Mouse (Mus musculus): Measurements from ENCODE around the gene Fbxl16. TPM values are rescaled to one million over a fixed set of nuclear protein-coding genes. Genes with fewer than 3 reads are reported as not detected.
"Not testable (repeated sequence)": the region's sequence is repeated elsewhere in the genome, so short reads cannot be mapped to it uniquely, and the experiment has no call there.

Fbxl16 gene
- polyA plus RNA-seq, 1 experiment from 2014 or later = 0.33 TPM

DNA sequence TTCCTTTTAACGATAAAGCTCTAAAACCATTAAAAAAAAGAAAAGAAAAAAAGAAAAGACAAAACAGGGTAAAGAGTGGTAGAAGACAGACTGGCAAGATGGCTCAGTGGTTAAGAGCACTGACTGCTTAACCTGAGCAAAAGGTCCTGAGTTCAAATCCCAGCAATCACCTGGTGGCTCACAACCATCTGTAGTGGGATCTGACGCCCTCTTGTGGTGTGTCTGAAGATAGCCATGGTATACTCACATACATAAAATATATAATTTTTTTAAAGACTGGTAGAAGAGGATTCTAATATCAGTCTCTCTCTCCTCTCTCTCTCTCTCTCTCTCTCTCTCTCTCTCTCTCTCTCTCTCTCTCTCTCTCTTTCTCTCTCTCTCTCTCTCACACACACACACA is 1.4 kb upstream of the Fbxl16 start:
- H3K27ac ChIP-seq; H3K4me3 ChIP-seq (ENCODE audit: inconsistent target); H3K36me3 ChIP-seq (ENCODE audit: inconsistent target); H3K79me2 ChIP-seq (ENCODE audit: inconsistent target): not testable (repeated sequence)
- WGBS (ENCODE audit: missing documents) = 42% methylated on average over 2 of the region's 2 CpGs

DNA sequence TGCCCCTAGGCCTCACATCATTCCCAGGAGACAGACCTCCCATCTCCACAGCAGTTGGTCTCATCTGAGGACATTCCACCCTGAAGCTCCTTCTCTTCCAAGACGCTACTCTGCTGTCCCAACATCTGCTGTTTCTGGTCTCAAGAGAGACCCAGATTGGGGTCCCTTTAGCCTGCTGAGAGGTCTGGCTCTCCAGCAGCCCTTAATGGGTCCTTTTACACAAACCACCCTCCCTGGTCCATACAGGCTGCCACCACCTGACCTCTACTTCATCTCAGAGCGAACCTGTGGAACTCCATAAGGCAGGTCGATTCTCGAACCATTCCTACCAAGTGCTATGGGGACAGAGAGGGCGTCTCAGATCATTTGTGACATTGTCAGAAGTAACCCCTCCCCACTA is 857 bp upstream of the Fbxl16 start:
- Histone ChIP-seq H3K27ac (no peak overlapping the region), H3K36me3 (ENCODE audit: inconsistent target) (no peaks in the 10 kb centered on the region), H3K79me2 (ENCODE audit: inconsistent target) (no peaks in the 10 kb centered on the region), H3K4me3 (ENCODE audit: inconsistent target) (no peak overlapping the region)
- WGBS (ENCODE audit: missing documents) = 59% methylated on average over 5 of the region's 5 CpGs

DNA sequence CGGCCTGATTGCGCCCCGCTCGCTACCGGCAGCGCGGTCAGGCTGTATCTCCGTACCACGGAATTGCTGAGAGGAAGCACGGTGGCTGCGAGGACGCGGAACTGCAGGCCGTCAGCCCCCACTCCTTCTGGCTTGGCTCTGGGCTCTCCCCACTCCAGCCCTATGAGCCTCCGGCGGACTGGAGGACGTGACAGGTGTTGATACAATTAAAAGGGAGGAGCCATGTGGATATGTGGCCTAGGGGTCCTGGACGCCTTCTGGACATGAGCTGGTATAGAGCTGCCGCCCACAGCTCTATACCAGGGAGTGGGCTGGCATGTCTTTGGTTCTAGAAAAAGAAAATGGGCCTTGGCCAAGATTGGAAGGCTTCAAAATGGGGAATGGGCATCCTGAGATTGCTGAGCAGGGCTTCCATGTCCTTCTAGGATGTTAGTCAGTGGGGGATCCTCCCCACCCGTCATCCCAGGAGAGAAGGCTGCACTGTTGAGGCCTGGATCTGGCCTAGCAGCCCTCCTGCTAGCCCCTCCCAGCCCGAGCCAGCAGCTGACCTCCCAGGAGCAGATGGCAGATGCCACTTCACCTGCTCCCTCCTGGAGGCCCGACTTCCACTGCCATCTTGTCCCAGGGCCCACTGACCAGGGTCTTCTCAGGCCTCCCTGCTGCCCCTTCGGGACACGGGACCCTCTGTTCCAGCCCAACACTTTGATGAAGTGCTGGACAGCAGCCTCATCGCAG is 888 bp downstream of the Fbxl16 start:
- no peak overlapping the region for H3K4me3 ChIP-seq (ENCODE audit: inconsistent target)
- WGBS (ENCODE audit: missing documents) = 16% methylated on average over 25 of the region's 25 CpGs
- H3K79me2 ChIP-seq (ENCODE audit: inconsistent target) = no peaks in the 10 kb centered on the region

DNA sequence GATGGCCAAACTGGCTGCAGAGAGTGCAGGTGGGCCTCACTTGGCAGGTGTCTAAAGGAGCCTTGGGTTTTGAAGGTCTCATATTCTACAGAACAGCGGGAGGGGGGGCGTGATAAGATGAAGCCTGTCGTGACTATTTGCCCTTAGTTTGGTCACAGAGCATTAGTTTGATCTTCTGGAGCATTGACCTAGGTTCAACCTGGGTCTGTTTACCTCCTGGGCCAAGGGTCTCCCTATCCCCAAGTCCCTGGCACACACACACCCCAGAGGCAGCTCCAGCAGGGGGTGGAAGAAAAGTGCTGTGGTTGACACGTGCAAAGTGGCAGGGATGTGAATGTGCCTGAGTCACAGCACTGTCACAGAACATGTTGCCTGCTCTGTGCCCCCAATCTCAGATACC is 2.0 kb downstream of the Fbxl16 start:
- 66% methylated on average over 4 of the region's 4 CpGs for WGBS (ENCODE audit: missing documents)
- Histone ChIP-seq H3K27ac (no peak overlapping the region), H3K79me2 (ENCODE audit: inconsistent target) (no peaks in the 10 kb centered on the region), H3K36me3 (ENCODE audit: inconsistent target) (no peaks in the 10 kb centered on the region), H3K4me3 (ENCODE audit: inconsistent target) (no peak overlapping the region)

More for the DNA sequence above, 888 bp downstream of the Fbxl16 start:
- no peak overlapping the region for H3K27ac ChIP-seq
- no peaks in the 10 kb centered on the region for H3K36me3 ChIP-seq (ENCODE audit: inconsistent target)

DNA sequence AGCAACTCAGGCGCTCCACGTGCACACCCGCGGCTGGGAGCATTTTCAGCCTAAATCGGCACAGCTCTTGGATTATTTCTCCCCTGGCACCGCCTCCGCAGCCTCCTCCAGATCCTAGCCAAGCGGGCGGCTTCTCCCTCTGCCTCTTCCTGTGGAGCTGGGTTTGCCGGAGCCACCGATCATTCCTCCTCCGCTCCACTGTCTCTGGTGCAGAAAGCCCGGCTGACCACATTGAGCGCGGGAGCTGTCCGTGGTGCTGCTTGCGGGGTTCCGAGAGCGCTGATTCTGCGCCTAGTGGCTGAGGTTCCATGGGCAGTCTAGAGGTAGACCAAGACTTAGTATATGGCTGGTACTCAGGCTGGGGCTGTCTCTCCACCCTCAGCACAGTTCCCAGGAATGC is 4.6 kb downstream of the Fbxl16 start:
- 2% methylated on average over 17 of the region's 20 CpGs for WGBS (ENCODE audit: missing documents)
- Histone ChIP-seq H3K4me3 (ENCODE audit: inconsistent target) (no peak overlapping the region), H3K27ac (no peak overlapping the region)

DNA sequence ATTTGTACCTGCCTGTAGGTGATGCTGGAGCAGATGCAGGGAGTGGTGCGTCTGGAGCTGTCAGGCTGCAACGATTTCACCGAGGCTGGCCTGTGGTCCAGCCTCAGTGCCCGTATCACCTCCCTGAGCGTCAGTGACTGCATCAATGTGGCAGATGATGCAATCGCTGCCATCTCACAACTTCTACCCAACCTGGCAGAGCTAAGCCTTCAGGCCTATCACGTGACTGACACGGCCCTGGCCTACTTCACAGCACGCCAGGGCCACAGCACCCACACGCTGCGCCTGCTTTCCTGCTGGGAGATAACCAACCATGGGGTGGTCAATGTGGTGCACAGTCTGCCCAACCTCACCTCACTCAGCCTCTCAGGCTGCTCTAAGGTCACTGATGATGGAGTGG is 8.8 kb downstream of the Fbxl16 start:
- H3K36me3 ChIP-seq (ENCODE audit: inconsistent target) = no peaks in the 10 kb centered on the region
- H3K27ac ChIP-seq = no peak overlapping the region
- H3K4me3 ChIP-seq (ENCODE audit: inconsistent target) = no peak overlapping the region
- WGBS (ENCODE audit: missing documents) = 72% methylated on average over 11 of the region's 11 CpGs
- no peaks in the 10 kb centered on the region for H3K79me2 ChIP-seq (ENCODE audit: inconsistent target)

More for the DNA sequence above, 4.6 kb downstream of the Fbxl16 start:
- no peaks in the 10 kb centered on the region for H3K36me3 ChIP-seq (ENCODE audit: inconsistent target)
- H3K79me2 ChIP-seq (ENCODE audit: inconsistent target) = no peaks in the 10 kb centered on the region

DNA sequence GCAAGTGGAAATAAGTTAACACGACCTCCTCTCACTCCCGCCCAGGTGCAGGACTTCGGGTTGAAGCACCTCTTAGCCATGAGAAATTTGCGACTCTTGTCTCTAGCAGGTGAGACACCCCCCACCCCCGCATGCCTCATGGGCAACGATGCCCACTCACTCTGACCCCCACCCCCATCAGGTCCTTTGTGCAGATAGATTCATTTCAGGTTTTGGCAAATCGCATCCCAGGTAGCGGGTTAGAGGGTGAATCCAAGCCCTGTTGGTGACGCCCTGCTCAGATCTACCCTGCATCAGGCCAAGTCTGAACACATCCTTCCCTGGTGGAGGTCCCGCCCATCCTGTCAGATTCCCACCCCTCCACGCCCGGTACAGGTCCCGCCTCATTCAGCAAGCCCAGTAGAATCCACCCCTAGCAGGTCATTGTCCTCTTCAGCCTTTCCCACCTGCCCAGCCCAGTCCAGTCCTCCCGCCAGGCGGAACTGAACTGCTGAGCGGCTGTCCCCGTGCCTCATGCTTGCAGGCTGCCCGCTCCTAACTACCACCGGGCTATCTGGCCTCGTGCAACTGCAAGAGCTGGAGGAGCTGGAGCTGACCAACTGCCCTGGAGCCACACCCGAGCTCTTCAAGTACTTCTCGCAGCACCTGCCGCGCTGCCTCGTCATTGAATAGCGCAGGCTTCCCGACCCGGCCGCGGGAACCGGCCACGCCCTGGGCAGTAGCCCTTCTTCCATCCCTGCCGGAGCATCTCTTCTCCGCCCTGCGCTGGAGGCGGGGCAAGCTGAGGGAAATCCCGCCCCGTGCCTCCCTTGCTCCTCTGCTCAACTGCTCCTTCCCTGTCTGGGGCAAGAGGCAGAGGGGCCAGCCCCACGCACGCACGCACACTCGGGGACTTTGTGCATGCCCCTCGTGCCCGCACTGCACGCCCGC is 10.2 kb downstream of the Fbxl16 start:
- H3K36me3 ChIP-seq (ENCODE audit: inconsistent target) = no peaks in the 10 kb centered on the region
- H3K27ac ChIP-seq = no peak overlapping the region
- WGBS (ENCODE audit: missing documents) = 10% methylated on average over 44 of the region's 46 CpGs
- no peak overlapping the region for H3K4me3 ChIP-seq (ENCODE audit: inconsistent target)
- H3K79me2 ChIP-seq (ENCODE audit: inconsistent target) = peaks cover 6% of the 10 kb centered on the region; the same call in 1 of the 2 replicates

DNA sequence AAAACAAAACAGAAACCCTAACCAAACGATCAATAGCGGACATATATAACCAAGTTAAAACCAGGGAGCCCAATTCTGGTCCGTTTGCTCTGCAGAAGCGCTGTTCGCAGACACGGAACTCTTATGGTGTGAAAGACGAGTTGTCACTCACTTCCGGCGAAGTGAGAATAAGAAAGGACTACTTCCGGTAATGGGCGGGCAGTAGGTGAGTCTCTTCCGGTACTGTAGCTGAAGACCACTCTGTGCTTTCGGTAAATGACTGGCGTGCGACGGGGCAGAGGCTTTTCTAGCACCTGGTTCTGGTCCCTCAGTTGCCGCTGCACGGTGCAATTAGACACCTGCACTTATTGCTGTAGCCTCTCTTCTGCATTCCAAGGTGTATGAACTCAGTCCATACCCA is 14.6 kb downstream of the Fbxl16 start, which contains the start of gene Wdr24:
Gene Wdr24 (plus strand): TSS at position 176 of the 400 bp plus-strand sequence.
- Histone ChIP-seq H3K36me3 (ENCODE audit: inconsistent target) (peaks cover 20% of the 10 kb centered on the region; the same call in 1 of the 2 replicates), H3K4me3 (ENCODE audit: inconsistent target) (peak within 1 kb of the TSS; percentile 93), H3K27ac (peak within 1 kb of the TSS; percentile 55), H3K79me2 (ENCODE audit: inconsistent target) (peaks cover 24% of the 10 kb centered on the region; the same call in 1 of the 2 replicates)
- under 1% methylated on average over 18 of the region's 18 CpGs for WGBS (ENCODE audit: missing documents)

DNA sequence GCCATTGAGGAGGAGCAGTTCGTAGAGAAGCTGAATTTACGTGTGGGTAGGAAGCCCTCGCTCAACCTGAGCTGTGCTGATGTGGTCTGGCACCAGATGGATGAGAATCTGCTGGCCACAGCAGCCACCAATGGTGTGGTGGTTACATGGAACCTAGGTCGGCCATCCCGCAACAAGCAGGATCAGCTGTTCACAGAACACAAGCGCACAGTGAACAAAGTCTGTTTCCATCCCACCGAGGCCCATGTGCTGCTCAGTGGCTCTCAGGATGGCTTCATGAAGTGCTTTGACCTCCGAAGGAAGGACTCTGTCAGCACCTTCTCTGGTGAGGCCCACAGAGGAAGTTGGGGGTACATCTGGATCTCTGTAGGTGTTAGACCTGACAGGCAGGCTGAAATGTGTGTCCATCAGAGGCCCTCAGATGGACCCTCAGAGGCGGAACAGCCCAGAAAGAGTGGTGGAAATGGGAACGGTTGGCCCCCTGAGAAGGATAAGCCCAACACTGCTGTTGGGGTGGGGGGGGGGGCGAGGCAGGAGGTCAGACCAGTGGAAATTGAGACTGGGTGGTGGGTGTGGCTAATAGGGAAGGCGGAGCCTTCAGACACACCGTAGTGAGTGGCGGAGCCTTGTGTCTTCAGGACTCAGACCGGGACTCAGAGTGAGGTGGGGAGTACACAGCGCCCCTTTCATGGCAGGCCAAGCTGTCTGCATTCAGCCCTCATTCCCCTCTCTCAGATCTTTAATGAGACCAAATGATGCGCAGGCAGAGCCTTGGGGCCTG is 15.7 kb downstream of the Fbxl16 start:
- 87% methylated on average over 15 of the region's 17 CpGs for WGBS (ENCODE audit: missing documents)
- peaks cover 31% of the 10 kb centered on the region; the same call in 1 of the 2 replicates for H3K79me2 ChIP-seq (ENCODE audit: inconsistent target)
- H3K27ac ChIP-seq = no peak overlapping the region
- H3K36me3 ChIP-seq (ENCODE audit: inconsistent target) = peaks cover 20% of the 10 kb centered on the region; the same call in 1 of the 2 replicates
- peak overlapping the region; percentile 93 for H3K4me3 ChIP-seq (ENCODE audit: inconsistent target)

DNA sequence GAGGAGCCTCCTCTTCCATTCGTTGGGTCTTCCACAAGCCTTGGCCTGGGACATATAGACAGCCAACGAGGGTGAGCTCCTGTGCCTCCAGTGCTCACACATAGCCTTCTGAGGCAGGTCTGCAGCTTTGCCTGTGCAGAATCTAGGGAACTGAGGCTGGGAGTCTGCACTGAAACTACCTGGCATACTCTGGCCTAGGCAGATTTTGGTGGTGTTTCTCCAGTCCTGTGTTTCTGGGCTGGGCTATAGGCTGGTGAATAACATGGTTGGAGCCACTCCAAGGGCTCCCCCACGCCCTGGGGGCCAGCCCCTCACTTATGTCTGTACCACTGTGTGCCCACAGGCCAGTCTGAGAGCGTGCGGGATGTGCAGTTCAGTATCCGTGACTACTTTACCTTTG is 16.4 kb downstream of the Fbxl16 start:
- Histone ChIP-seq H3K27ac (no peak overlapping the region), H3K79me2 (ENCODE audit: inconsistent target) (peaks cover 38% of the 10 kb centered on the region), H3K4me3 (ENCODE audit: inconsistent target) (no peak overlapping the region), H3K36me3 (ENCODE audit: inconsistent target) (peaks cover 20% of the 10 kb centered on the region; the same call in 1 of the 2 replicates)
- WGBS (ENCODE audit: missing documents) = 98% methylated on average over 6 of the region's 6 CpGs

DNA sequence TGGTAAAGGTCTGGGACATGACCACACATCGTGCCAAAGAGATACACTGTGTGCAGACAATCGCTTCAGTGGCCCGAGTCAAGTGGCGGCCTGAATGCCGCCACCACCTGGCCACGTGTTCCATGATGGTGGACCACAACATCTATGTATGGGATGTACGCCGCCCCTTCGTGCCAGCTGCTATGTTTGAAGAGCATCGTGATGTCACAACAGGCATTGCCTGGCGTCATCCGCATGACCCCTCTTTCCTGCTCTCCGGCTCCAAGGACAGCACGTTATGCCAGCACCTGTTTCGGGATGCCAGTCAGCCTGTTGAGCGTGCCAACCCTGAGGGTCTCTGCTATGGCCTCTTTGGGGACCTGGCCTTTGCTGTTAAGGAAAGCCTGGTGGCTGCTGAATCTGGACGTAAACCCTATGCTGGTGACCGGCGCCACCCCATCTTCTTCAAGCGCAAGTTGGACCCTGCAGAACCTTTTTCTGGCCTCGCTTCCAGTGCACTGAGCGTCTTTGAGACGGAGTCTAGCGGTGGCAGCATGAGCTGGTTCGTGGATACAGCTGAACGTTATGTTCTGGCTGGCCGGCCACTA is 17.2 kb downstream of the Fbxl16 start:
- H3K4me3 ChIP-seq (ENCODE audit: inconsistent target) = no peak overlapping the region
- 96% methylated on average over 27 of the region's 27 CpGs for WGBS (ENCODE audit: missing documents)

DNA sequence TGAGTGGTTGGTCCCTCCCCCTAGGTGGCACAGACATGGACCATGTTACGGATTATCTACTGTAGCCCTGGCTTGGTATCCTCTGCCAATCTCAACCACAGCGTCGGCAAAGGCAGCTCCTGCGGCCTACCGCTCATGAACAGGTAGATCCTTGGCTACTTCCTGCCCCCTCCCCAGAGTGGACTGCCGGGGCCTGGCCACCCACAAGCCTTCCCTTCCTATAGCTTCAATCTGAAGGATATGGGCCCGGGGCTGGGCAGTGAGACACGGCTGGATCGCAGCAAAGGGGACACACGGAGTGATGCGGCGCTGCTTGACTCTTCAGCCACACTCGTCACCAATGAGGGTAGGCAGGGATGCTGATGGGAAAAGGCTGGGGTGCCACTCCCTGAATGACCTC is 18.1 kb downstream of the Fbxl16 start:
- Histone ChIP-seq H3K4me3 (ENCODE audit: inconsistent target) (no peak overlapping the region), H3K79me2 (ENCODE audit: inconsistent target) (peaks cover 55% of the 10 kb centered on the region), H3K27ac (no peak overlapping the region), H3K36me3 (ENCODE audit: inconsistent target) (peaks cover 26% of the 10 kb centered on the region; the same call in 1 of the 2 replicates)
- 98% methylated on average over 13 of the region's 13 CpGs for WGBS (ENCODE audit: missing documents)

More for the DNA sequence above, 17.2 kb downstream of the Fbxl16 start:
- peaks cover 46% of the 10 kb centered on the region for H3K79me2 ChIP-seq (ENCODE audit: inconsistent target)
- no peak overlapping the region for H3K27ac ChIP-seq
- H3K36me3 ChIP-seq (ENCODE audit: inconsistent target) = peaks cover 26% of the 10 kb centered on the region; the same call in 1 of the 2 replicates

DNA sequence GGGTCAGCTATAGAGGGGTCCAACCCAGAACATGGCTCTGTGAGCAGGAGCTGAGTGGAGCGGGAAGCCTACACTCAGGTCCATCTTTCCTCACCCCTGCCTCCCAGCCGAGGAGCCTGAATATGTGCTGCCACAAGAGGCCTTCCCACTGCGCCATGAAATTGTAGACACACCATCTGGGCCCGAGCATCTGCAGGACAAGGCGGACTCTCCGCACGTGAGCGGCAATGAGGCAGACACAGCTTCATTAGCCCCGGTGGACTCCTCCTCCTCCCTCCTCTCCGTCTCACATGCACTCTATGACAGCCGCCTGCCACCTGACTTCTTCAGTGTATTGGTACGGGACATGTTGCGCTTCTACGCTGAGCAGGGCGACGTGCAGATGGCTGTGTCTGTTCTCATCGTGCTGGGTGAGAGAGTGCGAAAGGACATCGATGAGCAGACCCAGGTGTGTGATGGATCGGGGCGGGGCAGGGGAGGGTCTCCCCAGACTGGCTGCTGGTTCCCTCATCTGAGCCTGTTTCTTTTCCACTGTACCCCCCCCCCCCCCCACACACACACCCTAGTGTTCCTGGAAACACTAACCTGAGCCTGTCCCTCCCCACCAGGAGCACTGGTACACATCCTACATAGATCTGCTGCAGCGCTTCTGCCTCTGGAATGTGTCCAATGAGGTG is 18.8 kb downstream of the Fbxl16 start:
- 90% methylated on average over 19 of the region's 22 CpGs for WGBS (ENCODE audit: missing documents)
- H3K79me2 ChIP-seq (ENCODE audit: inconsistent target) = peaks cover 59% of the 10 kb centered on the region
- H3K27ac ChIP-seq = no peak overlapping the region
- peaks cover 26% of the 10 kb centered on the region; the same call in 1 of the 2 replicates for H3K36me3 ChIP-seq (ENCODE audit: inconsistent target)
- no peak overlapping the region for H3K4me3 ChIP-seq (ENCODE audit: inconsistent target)
